Mouse (Mus musculus): Measurements from ENCODE around the gene Fbxl17.

DNA sequence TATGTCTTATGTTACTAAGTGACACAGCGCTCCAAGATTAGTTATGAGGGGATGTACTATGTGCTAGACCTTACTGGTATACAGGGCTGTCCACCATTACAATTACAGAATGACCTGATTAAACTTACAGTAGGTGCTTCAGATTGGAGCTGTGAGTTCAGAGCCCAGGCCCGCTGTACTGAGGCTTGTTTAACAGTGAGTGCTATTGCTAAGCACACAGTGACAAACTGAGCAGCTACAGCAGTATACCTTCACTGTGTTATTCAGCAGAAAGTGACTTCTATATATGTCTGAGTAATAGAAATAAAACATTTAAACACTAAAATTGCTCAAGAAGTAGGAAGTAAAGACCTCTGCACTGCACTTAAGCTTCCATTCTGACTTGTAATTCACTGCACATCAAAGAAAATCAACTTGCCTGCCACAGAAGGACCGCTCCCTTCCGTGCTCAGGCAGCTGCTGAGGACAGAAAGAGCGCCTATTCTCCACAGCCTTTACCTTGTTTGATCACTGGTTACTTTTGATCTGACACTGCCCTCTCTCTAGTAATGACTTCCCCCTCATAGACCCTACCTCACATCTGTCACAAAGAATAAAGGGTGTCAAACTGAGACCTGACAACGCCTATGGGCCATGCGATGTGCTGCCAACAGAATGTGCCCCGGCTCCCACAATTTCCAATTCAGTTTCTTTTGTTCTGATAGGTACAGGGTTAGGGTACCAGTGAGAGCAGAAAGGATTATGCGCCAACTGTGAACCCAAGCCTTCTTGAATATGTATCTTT, 39.9 kb downstream of the Fbxl17 start:
- no peak for TF ChIP-seq CTCF (IDR thresholded peaks at IDR 0.05; ENCODE audit: low read depth)
- no peak for TF ChIP-seq EP300 (IDR thresholded peaks at IDR 0.05; ENCODE audit: low read depth)
